In the genomic region with DNA sequence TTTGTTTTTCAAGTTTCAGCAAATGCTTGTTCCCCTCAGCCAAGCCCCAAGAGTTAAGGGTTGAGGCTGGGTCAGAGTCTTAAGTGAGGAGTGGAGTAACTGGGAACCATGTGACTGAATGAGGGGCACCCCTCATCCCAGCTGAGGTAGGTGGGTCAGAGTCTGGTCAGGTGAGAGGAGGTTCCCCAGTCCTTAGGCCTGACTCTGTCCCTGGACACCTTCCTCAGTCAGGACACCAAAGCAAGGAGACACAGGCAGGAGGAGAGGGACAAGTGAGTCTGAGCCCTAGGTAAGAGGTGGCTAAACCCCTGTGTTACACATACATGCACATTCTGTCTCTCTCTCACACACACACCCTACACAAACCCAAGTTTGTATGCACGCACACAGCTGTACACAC, we compare ENCODE assay signal across 22 mouse cellular contexts. TPM values are rescaled to one million over a fixed set of nuclear protein-coding genes. Genes with fewer than 3 reads are reported as not detected.
DNase-seq lines count a peak whose midpoint lies in the region; ATAC-seq lines count a peak whose summit lies in the region.
"Had no signal": no experiment of that assay in that cellular context is flagged by ENCODE, and none has a peak within 500 bp of the region (broad histone marks: within the 10 kb centered on the region; RNA-seq: fewer than 3 reads in every experiment).

No protein-coding gene starts in this region.

- no peak for DNase-seq in midbrain, embryonic 11.5 days (ENCODE audit: low spot score, missing footprints)
- DNase-seq in embryo, embryonic 10.5 days (ENCODE audit: low spot score) = no peak
- DNase-seq in kidney, postnatal 10 days = no peak
- DNase-seq: adrenal gland, postnatal 25 days; B cell, adult 2 months; cerebellum, adult 9-10 months; gastrocnemius, postnatal 14 days; kidney, adult 2 months; kidney, postnatal 36 days; layer of hippocampus, adult 9-11 months; lung, embryonic 14.5 days; right cerebral cortex, postnatal 25 days; thymus, postnatal 14 days had no signal

- H3K27me3 ChIP-seq in forebrain, embryonic 12.5 days = no peaks in the 10 kb centered on the region
- H3K27me3 ChIP-seq in forebrain, embryonic 16.5 days (replicated peaks; ENCODE audit: control insufficient read depth, insufficient read depth, low read length) = no peaks in the 10 kb centered on the region
- no peaks in the 10 kb centered on the region for H3K27me3 ChIP-seq in megakaryocyte, embryonic 14.5 days (replicated peaks)
- no peaks in the 10 kb centered on the region for H3K27me3 ChIP-seq in midbrain, embryonic 11.5 days (ENCODE audit: control insufficient read depth, insufficient read depth, low read length)
- no peaks in the 10 kb centered on the region for H3K27me3 ChIP-seq in neural tube, embryonic 13.5 days
- H3K27me3 ChIP-seq: limb, embryonic 12.5 days; Patski had no signal

- H3K4me2 ChIP-seq in forebrain, embryonic 12.5 days = no peak overlapping the region
- H3K4me2 ChIP-seq in forebrain, embryonic 16.5 days (ENCODE audit: low read length) = no peak overlapping the region
- no peak overlapping the region for H3K4me2 ChIP-seq in midbrain, embryonic 11.5 days
- H3K4me2 ChIP-seq in neural tube, embryonic 13.5 days = no peak overlapping the region

- no peaks in the 10 kb centered on the region for H3K9me3 ChIP-seq in forebrain, embryonic 12.5 days
- H3K9me3 ChIP-seq in forebrain, embryonic 16.5 days (ENCODE audit: control insufficient read depth, low read length) = no peaks in the 10 kb centered on the region
- no peaks in the 10 kb centered on the region for H3K9me3 ChIP-seq in megakaryocyte, embryonic 14.5 days
- H3K9me3 ChIP-seq in midbrain, embryonic 11.5 days (ENCODE audit: control insufficient read depth, low read length) = no peaks in the 10 kb centered on the region
- no peaks in the 10 kb centered on the region for H3K9me3 ChIP-seq in neural tube, embryonic 13.5 days
- H3K9me3 ChIP-seq: limb, embryonic 12.5 days had no signal

- ATAC-seq in forebrain, embryonic 12.5 days (ENCODE audit: low FRiP score) = no peak
- no peak for ATAC-seq in forebrain, embryonic 16.5 days
- ATAC-seq in megakaryocyte, adult 5-6 weeks (ENCODE audit: poor library complexity, severe bottlenecking) = no peak
- ATAC-seq in midbrain, embryonic 11.5 days (ENCODE audit: low FRiP score) = no peak
- ATAC-seq in neural tube, embryonic 13.5 days (ENCODE audit: low read depth) = no peak
- ATAC-seq: activated CD4-positive, CD25-positive, alpha-beta regulatory T cell, adult 4 months; Patski had no signal

- peaks cover 67% of the 10 kb centered on the region for H3K36me3 ChIP-seq in forebrain, embryonic 12.5 days (replicated peaks)
- H3K36me3 ChIP-seq in forebrain, embryonic 16.5 days (ENCODE audit: control insufficient read depth, insufficient read depth) = peaks cover 23% of the 10 kb centered on the region
- H3K36me3 ChIP-seq in megakaryocyte, embryonic 14.5 days (replicated peaks; ENCODE audit: low read length) = peaks cover 84% of the 10 kb centered on the region
- H3K36me3 ChIP-seq in midbrain, embryonic 11.5 days (ENCODE audit: control insufficient read depth, insufficient read depth, low read length) = peaks cover 21% of the 10 kb centered on the region
- H3K36me3 ChIP-seq in neural tube, embryonic 13.5 days = peaks cover 70% of the 10 kb centered on the region

- H3K4me3 ChIP-seq in forebrain, embryonic 12.5 days (replicated peaks) = no peak overlapping the region
- no peak overlapping the region for H3K4me3 ChIP-seq in forebrain, embryonic 16.5 days (replicated peaks; ENCODE audit: low read length)
- peak overlapping the region; percentile 23 for H3K4me3 ChIP-seq in megakaryocyte, embryonic 14.5 days (replicated peaks)
- no peak overlapping the region for H3K4me3 ChIP-seq in midbrain, embryonic 11.5 days (ENCODE audit: low read depth, low read length)
- no peak overlapping the region for H3K4me3 ChIP-seq in neural tube, embryonic 13.5 days

- WGBS in forebrain, embryonic 12.5 days = 86% methylated on average over 1 of the region's 1 CpGs
- 93% methylated on average over 1 of the region's 1 CpGs for WGBS in forebrain, embryonic 16.5 days
- WGBS in midbrain, embryonic 11.5 days = 77% methylated on average over 1 of the region's 1 CpGs
- WGBS in neural tube, embryonic 13.5 days = 92% methylated on average over 1 of the region's 1 CpGs

- H3K4me1 ChIP-seq in forebrain, embryonic 12.5 days = peaks cover 32% of the 10 kb centered on the region
- peaks cover 17% of the 10 kb centered on the region for H3K4me1 ChIP-seq in forebrain, embryonic 16.5 days (replicated peaks; ENCODE audit: control insufficient read depth, insufficient read depth, low read length)
- peaks cover 59% of the 10 kb centered on the region for H3K4me1 ChIP-seq in megakaryocyte, embryonic 14.5 days
- peaks cover 18% of the 10 kb centered on the region for H3K4me1 ChIP-seq in midbrain, embryonic 11.5 days (ENCODE audit: control insufficient read depth, insufficient read depth, low read length)
- peaks cover 32% of the 10 kb centered on the region for H3K4me1 ChIP-seq in neural tube, embryonic 13.5 days (replicated peaks)

- H3K27ac ChIP-seq in forebrain, embryonic 12.5 days = peak overlapping the region; percentile 95
- no peak overlapping the region for H3K27ac ChIP-seq in forebrain, embryonic 16.5 days (ENCODE audit: low read length)
- H3K27ac ChIP-seq in midbrain, embryonic 11.5 days (ENCODE audit: low read depth, low read length) = peak overlapping the region; percentile 91
- H3K27ac ChIP-seq in neural tube, embryonic 13.5 days (replicated peaks) = peak overlapping the region; percentile 92; the same call in 1 of the 2 replicates
- H3K27ac ChIP-seq: macrophage had no signal

- H3K9ac ChIP-seq in forebrain, embryonic 12.5 days = no peak overlapping the region
- H3K9ac ChIP-seq in forebrain, embryonic 16.5 days (replicated peaks; ENCODE audit: low read depth, low read length) = no peak overlapping the region
- no peak overlapping the region; the same call in 1 of the 2 replicates for H3K9ac ChIP-seq in midbrain, embryonic 11.5 days (ENCODE audit: low read length)
- peak overlapping the region; percentile 5; the same call in 1 of the 2 replicates for H3K9ac ChIP-seq in neural tube, embryonic 13.5 days
- H3K9ac ChIP-seq: limb, embryonic 12.5 days; lung, embryonic 14.5 days had no signal

RNA-seq across cellular contexts. Expression of gene Stoml2, which starts 1.0 kb away (rescaled TPM):
- 308 and 324 TPM in 2 replicates for polyA plus RNA-seq in forebrain, embryonic 12.5 days (2016; fragmentation: Nextera tagmentation; extraction: Ambion mirVana)
- polyA plus RNA-seq in forebrain, embryonic 16.5 days (2015; fragmentation: Nextera tagmentation; extraction: Ambion mirVana) = 237 and 238 TPM in 2 replicates
- 76.4 and 102 TPM in 2 replicates for polyA plus RNA-seq in megakaryocyte, embryonic 14.5 days (2012; ENCODE audit: insufficient read depth, low replicate concordance)
- 70.8 and 77.7 TPM in 2 replicates for total RNA-seq in megakaryocyte, adult 5-6 weeks (2015)
- 62.3 and 79.3 TPM in 2 replicates for total RNA-seq in megakaryocyte, adult 5-6 weeks (2017)
- 365 TPM in 2 replicates for polyA plus RNA-seq in midbrain, embryonic 11.5 days (2014; fragmentation: Nextera tagmentation; extraction: Ambion mirVana)
- 224 and 235 TPM in 2 replicates for polyA plus RNA-seq in neural tube, embryonic 13.5 days (2015; fragmentation: Nextera tagmentation; extraction: Ambion mirVana)

RNA-seq across cellular contexts. Expression of gene Pigo, which starts 6.9 kb away (rescaled TPM):
- polyA plus RNA-seq in forebrain, embryonic 12.5 days (2016; fragmentation: Nextera tagmentation; extraction: Ambion mirVana) = 24.9 and 26.7 TPM in 2 replicates
- 20.9 and 24.5 TPM in 2 replicates for polyA plus RNA-seq in forebrain, embryonic 16.5 days (2015; fragmentation: Nextera tagmentation; extraction: Ambion mirVana)
- polyA plus RNA-seq in megakaryocyte, embryonic 14.5 days (2012; ENCODE audit: insufficient read depth, low replicate concordance) = 2.7 and 7.6 TPM in 2 replicates
- total RNA-seq in megakaryocyte, adult 5-6 weeks (2015) = 7.9 and 9.7 TPM in 2 replicates
- total RNA-seq in megakaryocyte, adult 5-6 weeks (2017) = 5.6 and 11.1 TPM in 2 replicates
- 16.2 and 16.4 TPM in 2 replicates for polyA plus RNA-seq in midbrain, embryonic 11.5 days (2014; fragmentation: Nextera tagmentation; extraction: Ambion mirVana)
- polyA plus RNA-seq in neural tube, embryonic 13.5 days (2015; fragmentation: Nextera tagmentation; extraction: Ambion mirVana) = 22.4 and 23.3 TPM in 2 replicates

RNA-seq across cellular contexts. Expression of gene Fam214b, which starts 13.5 kb away (rescaled TPM):
- 40.3 and 40.6 TPM in 2 replicates for polyA plus RNA-seq in forebrain, embryonic 12.5 days (2016; fragmentation: Nextera tagmentation; extraction: Ambion mirVana)
- polyA plus RNA-seq in forebrain, embryonic 16.5 days (2015; fragmentation: Nextera tagmentation; extraction: Ambion mirVana) = 39.2 and 48.2 TPM in 2 replicates
- polyA plus RNA-seq in megakaryocyte, embryonic 14.5 days (2012; ENCODE audit: insufficient read depth, low replicate concordance) = 79.7 and 92.7 TPM in 2 replicates
- total RNA-seq in megakaryocyte, adult 5-6 weeks (2015) = 14.2 and 15.4 TPM in 2 replicates
- 31.7 and 33.6 TPM in 2 replicates for total RNA-seq in megakaryocyte, adult 5-6 weeks (2017)
- polyA plus RNA-seq in midbrain, embryonic 11.5 days (2014; fragmentation: Nextera tagmentation; extraction: Ambion mirVana) = 23.3 and 24.4 TPM in 2 replicates
- 28.4 and 29.9 TPM in 2 replicates for polyA plus RNA-seq in neural tube, embryonic 13.5 days (2015; fragmentation: Nextera tagmentation; extraction: Ambion mirVana)

RNA-seq across cellular contexts. Expression of gene Fancg, which starts 22.2 kb away (rescaled TPM):
- polyA plus RNA-seq in forebrain, embryonic 12.5 days (2016; fragmentation: Nextera tagmentation; extraction: Ambion mirVana) = 21.6 and 26.7 TPM in 2 replicates
- 32.8 and 33.2 TPM in 2 replicates for polyA plus RNA-seq in forebrain, embryonic 16.5 days (2015; fragmentation: Nextera tagmentation; extraction: Ambion mirVana)
- 4.9 and 7.4 TPM in 2 replicates for polyA plus RNA-seq in megakaryocyte, embryonic 14.5 days (2012; ENCODE audit: insufficient read depth, low replicate concordance)
- 11.3 and 12.5 TPM in 2 replicates for total RNA-seq in megakaryocyte, adult 5-6 weeks (2015)
- 13.0 and 14.3 TPM in 2 replicates for total RNA-seq in megakaryocyte, adult 5-6 weeks (2017)
- 21.4 and 22.0 TPM in 2 replicates for polyA plus RNA-seq in midbrain, embryonic 11.5 days (2014; fragmentation: Nextera tagmentation; extraction: Ambion mirVana)
- polyA plus RNA-seq in neural tube, embryonic 13.5 days (2015; fragmentation: Nextera tagmentation; extraction: Ambion mirVana) = 19.9 and 20.4 TPM in 2 replicates

RNA-seq across cellular contexts. Expression of gene Unc13b, which starts 26.3 kb away (rescaled TPM):
- 25.3 and 25.5 TPM in 2 replicates for polyA plus RNA-seq in forebrain, embryonic 12.5 days (2016; fragmentation: Nextera tagmentation; extraction: Ambion mirVana)
- polyA plus RNA-seq in forebrain, embryonic 16.5 days (2015; fragmentation: Nextera tagmentation; extraction: Ambion mirVana) = 15.5 and 21.6 TPM in 2 replicates
- 0.14 and 0.54 TPM in 2 replicates for polyA plus RNA-seq in megakaryocyte, embryonic 14.5 days (2012; ENCODE audit: insufficient read depth, low replicate concordance)
- total RNA-seq in megakaryocyte, adult 5-6 weeks (2015) = 0.16 TPM in 2 replicates
- 0.24 and 0.48 TPM in 2 replicates for total RNA-seq in megakaryocyte, adult 5-6 weeks (2017)
- polyA plus RNA-seq in midbrain, embryonic 11.5 days (2014; fragmentation: Nextera tagmentation; extraction: Ambion mirVana) = 14.7 and 16.2 TPM in 2 replicates
- 15.1 and 16.5 TPM in 2 replicates for polyA plus RNA-seq in neural tube, embryonic 13.5 days (2015; fragmentation: Nextera tagmentation; extraction: Ambion mirVana)
